Mouse (Mus musculus): ENCODE measurements around the gene Cct2.

DNA sequence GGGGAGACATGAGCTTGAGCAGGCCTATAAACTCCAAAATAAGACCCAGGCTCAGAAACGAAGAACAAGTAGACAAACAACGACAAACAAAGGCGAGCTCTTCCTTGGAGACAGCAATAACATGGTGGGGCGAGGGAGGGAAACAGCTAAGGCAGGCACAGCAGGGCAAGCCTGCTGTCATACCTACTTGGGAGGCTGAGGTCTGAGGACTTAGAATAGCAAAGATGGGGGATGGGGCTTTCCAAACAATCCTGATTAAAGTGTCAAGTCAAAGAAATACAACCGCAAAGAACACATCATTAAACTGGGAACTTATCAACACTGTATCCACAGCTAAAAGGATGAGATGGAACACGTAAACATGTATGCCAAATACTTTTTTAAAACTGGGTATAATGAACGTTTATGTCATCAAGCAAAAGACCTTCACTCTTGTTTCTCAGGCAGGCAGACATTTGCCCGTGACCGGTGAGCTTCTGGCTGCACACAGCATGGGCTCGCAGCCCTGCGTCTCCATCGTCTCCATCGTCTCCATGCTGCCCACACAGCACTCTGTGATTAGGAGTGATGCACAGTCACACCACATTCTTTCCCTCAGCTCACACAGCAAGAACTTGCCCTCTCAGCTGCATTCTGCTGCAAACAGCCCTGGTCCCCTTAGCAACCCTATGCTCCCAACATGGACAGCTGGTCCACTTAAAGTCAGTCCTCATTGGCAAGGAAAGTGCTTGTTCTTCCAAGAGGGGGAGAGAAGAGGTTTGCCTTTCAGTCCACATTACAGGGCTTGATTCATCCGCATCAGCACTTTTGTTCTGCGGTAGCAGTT, 31.1 kb upstream of the Cct2 start:
- no peak for TF ChIP-seq CTCF (IDR thresholded peaks at IDR 0.05; ENCODE audit: low read depth)
- TF ChIP-seq EP300 (IDR thresholded peaks at IDR 0.05; ENCODE audit: low read depth), result no peak

Measured in liver, postnatal 0 days (tissue).